Mouse (Mus musculus): ENCODE measurements around the gene Mbnl1. TPM values are rescaled to one million over a fixed set of nuclear protein-coding genes. Genes with fewer than 3 reads are reported as not detected.

Gene Mbnl1
- 75.3 TPM for polyA plus RNA-seq (2014; fragmentation: Illumina TruSeq; extraction: RNeasy Lipid Tissue Mini Kit (QIAGEN cat#74804); ENCODE audit: low read depth, low replicate concordance)

DNA sequence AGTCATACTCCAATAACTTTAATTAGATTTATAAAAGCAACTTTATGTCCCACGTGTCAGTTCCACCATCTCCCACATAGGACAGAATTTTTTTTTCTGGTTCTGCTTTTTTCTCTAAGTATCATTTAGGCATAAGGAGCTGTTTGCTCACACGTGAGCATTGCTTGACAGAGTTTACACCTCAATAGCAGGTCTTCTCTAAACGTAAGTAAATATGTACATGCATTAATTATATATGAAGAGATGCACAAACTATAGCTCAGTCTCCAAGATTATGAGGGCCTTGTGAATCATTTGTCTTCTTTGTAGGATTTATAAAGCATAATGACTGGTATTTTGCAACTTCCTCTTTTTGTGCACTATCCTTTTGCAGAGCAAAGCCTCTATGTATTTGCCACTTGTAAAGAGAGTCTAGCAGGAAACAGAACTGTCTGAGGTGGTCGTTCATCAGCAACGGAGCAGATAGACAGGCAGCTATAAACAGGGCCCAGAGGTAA lies at the start of gene Mbnl1:
Gene Mbnl1 (plus strand): TSS at position 150 of the 497 bp plus-strand sequence.

